Mouse (Mus musculus) B cell, adult (primary cell): Measurements from ENCODE around the gene Gm44805. TPM values are rescaled to one million over a fixed set of nuclear protein-coding genes. Genes with fewer than 3 reads are reported as not detected.

Experiments used
- total RNA-seq: library from RNA; stranded (reverse); gene quantifications from 4 replicates; pipeline ENCODE4 v1.2.4, GENCODE M21; 2023; ENCODE audit not compliant: inconsistent age

Gene Gm44805
- not detected in 4 replicates for total RNA-seq

DNA sequence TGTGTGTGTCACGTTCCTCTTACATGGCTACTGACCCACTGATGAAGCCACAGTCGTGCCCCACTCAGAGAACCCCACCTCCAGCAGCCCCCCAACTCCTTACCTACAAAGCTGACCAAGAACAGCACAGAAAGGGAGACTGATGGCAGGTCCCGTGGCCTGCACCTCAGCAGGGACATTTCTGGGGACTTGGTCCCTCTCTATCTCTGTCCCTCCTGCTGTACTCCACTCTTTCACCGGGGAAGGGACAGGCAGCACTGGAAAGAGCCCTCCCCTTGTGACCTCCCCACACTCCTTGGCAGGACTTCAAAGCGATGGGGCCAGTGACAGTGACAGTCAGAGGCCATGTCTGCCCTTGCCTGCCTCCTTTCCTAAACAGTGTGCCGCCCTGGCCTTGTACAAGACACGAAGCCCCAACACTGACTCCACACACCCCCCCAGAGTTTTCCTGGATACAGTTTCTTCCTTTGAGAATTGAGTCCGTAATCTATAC, at the start of gene Gm44805, which contains the start of gene Apoc4:
Gm44805 (minus strand) TSS at position 222 of the 493 bp plus-strand sequence.
Apoc4 (minus strand) TSS at position 278 of the 493 bp plus-strand sequence.

GRCm38 (mm10) chr7:19715239-19716054, 34.2 kb upstream of the Gm44805 start, which contains the start of gene Tomm40:
Gene Tomm40, minus strand, starts transcription at chr7:19715438.

DNA sequence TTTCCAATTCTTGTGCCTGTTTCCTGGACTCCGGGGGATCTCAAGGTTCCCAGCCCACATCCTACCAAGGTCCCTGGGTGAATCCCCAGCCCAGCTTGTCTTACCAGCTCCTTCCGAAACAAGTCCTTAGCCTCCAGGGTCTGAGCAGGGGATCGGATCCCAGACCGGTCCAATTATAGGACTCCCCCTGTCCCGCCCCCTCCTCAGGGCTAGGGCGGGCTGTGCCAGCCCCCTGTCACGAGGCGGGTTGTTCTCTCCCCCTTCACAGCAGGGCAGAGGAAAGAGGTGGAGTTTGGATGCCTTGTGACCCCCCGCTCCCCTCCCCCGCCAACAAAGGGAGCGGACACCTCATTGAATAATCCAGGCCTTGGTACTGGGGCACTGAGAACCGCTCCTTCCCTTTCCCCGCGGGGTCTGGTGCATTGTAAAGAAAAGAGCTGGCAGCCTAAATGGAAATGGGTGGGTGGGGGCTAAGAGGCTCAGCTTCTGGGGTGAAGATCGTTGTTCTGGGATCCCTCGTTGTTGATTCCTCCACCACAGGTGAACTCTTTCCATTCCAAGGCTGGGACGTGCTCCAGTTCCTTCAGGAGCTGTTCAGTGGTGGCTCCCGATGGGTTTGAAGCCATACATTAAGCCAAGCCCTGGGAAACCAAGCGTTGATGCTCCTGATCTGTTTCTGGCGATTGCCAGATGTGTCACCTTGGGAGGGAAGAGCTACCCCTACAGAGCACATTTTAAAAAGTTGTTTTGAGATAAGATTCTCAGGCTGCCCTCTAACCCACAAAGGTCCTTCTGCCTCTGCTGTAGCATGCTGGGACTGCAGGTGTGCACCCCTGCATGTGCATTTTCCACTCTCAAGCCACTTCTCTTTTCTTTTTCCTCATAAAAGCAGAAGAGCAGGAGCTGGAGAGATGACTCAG, 17.9 kb upstream of the Gm44805 start, which contains the start of gene Apoe:
Apoe (minus strand) TSS at position 282 of the 920 bp plus-strand sequence.

GRCm38 (mm10) chr7:19691873-19692865, 10.9 kb upstream of the Gm44805 start, which contains the start of gene Apoc1:
Gene Apoc1, minus strand, starts transcription at chr7:19692660.

DNA sequence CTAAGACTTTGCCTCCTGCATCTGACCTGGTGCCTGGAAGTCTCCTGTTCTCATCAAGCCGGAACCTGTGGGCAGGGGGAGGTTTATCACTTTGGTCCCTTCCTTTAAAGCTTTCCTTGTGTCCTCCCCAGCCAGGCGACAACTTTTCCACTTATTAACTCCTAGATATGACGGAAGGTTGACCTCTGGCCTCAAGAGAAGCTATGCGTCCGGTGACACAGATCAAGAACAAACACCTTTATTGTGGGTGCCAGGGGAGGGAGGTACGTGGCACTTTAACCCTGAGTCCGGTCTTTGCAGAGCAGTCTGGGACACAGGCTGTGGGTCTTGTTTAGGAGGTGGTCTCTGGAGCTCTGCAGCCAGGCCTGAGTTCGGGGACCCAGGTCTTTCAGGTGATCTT, 3.4 kb downstream of the Gm44805 start, which contains the start of gene Apoc2:
Apoc2 (minus strand) TSS at position 70 of the 400 bp plus-strand sequence.

DNA sequence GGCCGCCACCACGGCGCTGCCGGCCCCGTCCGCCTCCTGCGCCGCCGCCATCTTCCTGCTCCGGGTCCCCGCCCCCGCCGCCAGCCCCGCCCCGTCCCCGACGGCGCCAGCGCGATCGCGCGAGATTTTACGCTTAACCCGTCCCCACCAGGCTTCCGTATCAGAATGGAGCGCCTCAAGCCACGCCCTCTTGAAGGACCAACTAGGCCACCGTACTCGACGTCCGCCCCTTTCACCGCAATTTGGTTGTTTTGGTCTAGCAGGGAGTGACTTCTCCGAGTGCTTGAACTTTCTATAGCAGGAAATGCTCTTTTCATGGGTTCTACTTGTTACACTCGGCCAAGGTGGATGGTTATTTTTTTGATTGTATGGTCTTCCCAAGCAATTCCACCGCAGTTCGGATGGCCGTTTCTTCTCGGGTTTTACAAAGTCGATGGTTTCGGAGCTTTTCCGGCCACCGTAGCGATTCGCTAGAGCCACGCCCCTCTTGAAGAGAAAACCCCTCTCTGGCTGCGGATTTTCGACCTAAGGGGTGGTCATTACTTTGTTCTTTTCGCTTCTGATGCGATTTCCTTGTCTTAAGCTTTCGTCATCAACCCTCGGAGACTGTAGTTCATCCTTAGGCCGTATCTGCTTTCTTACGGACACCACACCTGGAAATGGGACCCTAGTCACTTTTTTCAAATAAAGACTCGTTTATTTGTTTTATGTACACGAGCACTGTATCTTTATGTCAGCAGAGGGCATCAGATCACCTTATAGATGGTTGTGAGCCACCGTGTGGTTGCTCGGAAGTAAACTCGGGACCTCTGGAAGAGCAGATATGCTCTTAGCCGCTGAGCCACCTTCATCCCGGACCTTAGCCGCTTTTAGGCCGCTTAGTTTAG, 16.0 kb downstream of the Gm44805 start, which contains the start of gene Clptm1:
Clptm1 (minus strand) TSS at position 79 of the 887 bp plus-strand sequence.

GRCm38 (mm10) chr7:19629361-19629734, 51.9 kb downstream of the Gm44805 start, which contains the start of gene Relb:
Gene Relb, minus strand, starts transcription at chr7:19629438.

Other genes with a start within 250 kb of the Gm44805 start
- gene Mark4, start 222.6 kb downstream of the Gm44805 start, total RNA-seq, result 25.7 to 29.5 TPM (median 27.5 TPM) in 4 replicates
- gene Exoc3l2, start 218.1 kb downstream of the Gm44805 start, total RNA-seq, result not detected in 4 replicates
- gene Bloc1s3, start 173.1 kb downstream of the Gm44805 start, total RNA-seq, result 4.9 to 6.9 TPM (median 6.1 TPM) in 4 replicates
- 25.7 to 35.6 TPM (median 30.6 TPM) in 4 replicates for gene Trappc6a, start 173.0 kb downstream of the Gm44805 start, total RNA-seq
- 0.39 to 0.57 TPM (median 0.42 TPM) in 3 of 4 replicates, not detected in the other for gene Nkpd1, start 163.6 kb downstream of the Gm44805 start, total RNA-seq
- gene Ppp1r37, start 118.3 kb downstream of the Gm44805 start, total RNA-seq, result 50.2 to 62.6 TPM (median 55.2 TPM) in 4 replicates
- gene Zfp296, start 104.1 kb downstream of the Gm44805 start, total RNA-seq, result 11.5 to 13.5 TPM (median 12.6 TPM) in 4 replicates
- gene Gemin7, start 103.8 kb downstream of the Gm44805 start, total RNA-seq, result 75.7 to 86.9 TPM (median 84.1 TPM) in 4 replicates
- 100 to 118 TPM (median 109 TPM) in 4 replicates for gene Clasrp, start 76.9 kb downstream of the Gm44805 start, total RNA-seq
- gene Relb, start 52.0 kb downstream of the Gm44805 start, total RNA-seq, result 110 to 121 TPM (median 118 TPM) in 4 replicates
- 75.3 to 90.5 TPM (median 78.3 TPM) in 4 replicates for gene Clptm1, start 16.4 kb downstream of the Gm44805 start, total RNA-seq
- not detected in 4 replicates for gene Apoc2, start 3.5 kb downstream of the Gm44805 start, total RNA-seq
- gene Apoc4, start 56 bp upstream of the Gm44805 start, total RNA-seq, result not detected in 4 replicates
- 1.9 to 4.3 TPM (median 2.0 TPM) in 3 of 4 replicates, not detected in the other for gene Apoc1, start 11.2 kb upstream of the Gm44805 start, total RNA-seq
- 84.7 to 201 TPM (median 96.1 TPM) in 4 replicates for gene Apoe, start 17.8 kb upstream of the Gm44805 start, total RNA-seq
- gene Tomm40, start 34.0 kb upstream of the Gm44805 start, total RNA-seq, result 52.3 to 57.5 TPM (median 53.4 TPM) in 4 replicates
- gene Nectin2, start 69.1 kb upstream of the Gm44805 start, total RNA-seq, result 0.51 TPM in 1 of 4 replicates, not detected in the others
- gene Bcam, start 89.6 kb upstream of the Gm44805 start, total RNA-seq, result 0.27 TPM in 1 of 4 replicates, not detected in the others
- 0.78 to 1.3 TPM (median 0.86 TPM) in 3 of 4 replicates, not detected in the other for gene Cblc, start 115.4 kb upstream of the Gm44805 start, total RNA-seq
- gene Bcl3, start 141.3 kb upstream of the Gm44805 start, total RNA-seq, result 66.2 to 80.5 TPM (median 75.1 TPM) in 4 replicates
- not detected in 4 replicates for gene Gm19345, start 170.6 kb upstream of the Gm44805 start, total RNA-seq
- gene Ceacam16, start 179.9 kb upstream of the Gm44805 start, total RNA-seq, result 15.4 to 22.5 TPM (median 16.2 TPM) in 4 replicates
- gene Ceacam19, start 206.5 kb upstream of the Gm44805 start, total RNA-seq, result not detected in 4 replicates
- 15.8 to 22.5 TPM (median 19.3 TPM) in 4 replicates for gene Pvr, start 239.7 kb upstream of the Gm44805 start, total RNA-seq